Mouse (Mus musculus) T-helper 1 cell (primary cell): ENCODE results near the gene Alcam.

Source experiments
- in situ Hi-C: fragments of 300-600 bp; cut with MboI, MseI; formaldehyde crosslinking; loops from one replicate; pipeline ENCODE4 v1.15.1; 2025; ENCODE audit warnings: high pct_unique_total_duplicates

Alcam gene

DNA sequence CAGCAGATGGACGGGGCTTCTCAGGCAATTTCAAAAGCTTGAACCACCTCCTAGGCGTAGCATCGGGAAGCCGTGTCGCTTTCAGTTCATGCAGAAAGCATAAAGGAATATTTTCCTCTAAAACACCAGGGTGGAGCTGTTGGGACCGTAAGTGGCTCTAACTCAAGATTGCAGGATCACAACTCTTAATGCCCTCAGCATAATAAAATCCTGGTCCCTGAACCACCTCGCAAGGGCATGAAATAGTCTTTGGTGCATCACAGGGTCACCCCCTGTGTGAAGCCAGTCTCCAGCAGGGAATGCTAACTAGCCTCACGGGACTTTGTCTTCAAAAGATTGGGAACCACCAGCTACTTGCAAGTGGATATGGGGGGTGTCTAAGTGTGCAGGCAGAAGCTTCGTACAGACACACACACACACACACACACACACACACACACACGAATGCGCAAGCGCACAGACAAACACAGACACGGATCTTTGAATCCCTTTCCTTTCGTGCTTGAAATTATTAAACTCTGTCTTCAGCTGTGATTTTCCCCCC, at the start of gene Alcam:
Gene Alcam, minus strand, starts transcription at position 104 of the 544 bp plus-strand sequence.
- in situ Hi-C loops: loop anchor here (10.0 kb wide), 2 partner anchors 129 to 159 kb away; no protein-coding TSS in a partner anchor

DNA sequence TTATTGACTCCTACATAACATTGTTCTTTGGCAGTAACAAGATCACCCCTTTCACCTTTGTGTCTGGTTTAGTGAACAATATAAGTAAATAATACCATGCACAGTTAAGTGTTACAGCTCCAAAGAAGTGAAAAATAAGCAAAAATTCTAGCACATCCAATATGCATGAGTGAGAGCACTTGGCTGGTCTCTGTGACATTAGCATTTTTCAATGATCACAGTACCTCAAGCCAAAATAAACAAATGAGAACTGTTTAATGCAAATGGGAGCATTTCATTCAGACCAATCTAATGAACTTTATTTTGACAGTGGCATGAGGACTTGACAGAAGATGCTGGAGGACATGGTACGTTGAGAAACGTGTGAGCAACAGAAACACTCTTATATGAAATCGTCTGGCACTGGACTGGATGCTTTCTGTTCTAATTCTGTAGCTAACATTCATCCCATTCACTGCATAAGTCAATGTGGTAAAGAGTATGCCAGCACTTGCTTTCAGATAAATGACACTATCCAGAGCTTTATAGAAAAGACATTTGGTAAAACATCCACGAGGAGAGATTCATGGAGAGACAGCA, 45.0 kb upstream of the Alcam start:
- in situ Hi-C loops: no loop called here

DNA sequence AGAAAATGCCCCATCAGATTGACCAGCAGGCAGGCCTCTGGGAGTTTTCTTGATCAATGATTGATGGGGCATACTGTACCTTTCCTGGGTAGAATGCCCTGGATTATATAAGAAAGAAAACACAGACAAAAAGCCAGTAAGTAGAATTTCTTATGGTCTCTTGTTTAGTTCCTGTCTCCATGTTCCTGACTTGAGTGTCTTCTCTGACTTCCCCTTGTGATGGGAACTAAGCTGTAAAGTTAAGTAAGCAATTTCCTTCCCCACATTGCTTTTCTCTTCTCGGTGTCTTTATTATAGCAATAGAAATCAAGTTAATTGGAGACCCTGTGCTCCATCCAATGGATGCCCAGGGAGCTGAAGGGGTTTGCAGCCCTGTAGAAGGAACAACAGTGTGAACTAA, 36.7 kb upstream of the Alcam start:
- in situ Hi-C loops: no loop called here

DNA sequence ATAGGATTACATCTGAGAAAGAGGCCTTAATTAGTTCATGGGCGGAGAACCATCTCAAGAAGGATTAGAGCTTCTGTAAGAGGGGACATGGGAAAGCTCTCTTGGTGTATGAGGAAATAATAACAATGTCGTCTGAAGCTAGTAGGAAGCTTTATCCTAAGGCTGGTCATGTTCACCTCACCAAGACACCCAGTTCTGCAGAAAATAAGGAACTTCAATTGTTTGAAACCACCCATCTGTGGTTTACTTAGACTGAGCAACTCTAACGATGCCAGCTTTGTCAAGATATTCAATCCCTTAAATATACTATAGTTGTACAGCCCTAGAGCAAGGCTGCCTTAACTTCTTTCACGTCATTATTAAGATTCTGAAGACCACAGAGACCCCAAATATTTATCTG, 20.4 kb upstream of the Alcam start:
- in situ Hi-C loops: no loop called here

DNA sequence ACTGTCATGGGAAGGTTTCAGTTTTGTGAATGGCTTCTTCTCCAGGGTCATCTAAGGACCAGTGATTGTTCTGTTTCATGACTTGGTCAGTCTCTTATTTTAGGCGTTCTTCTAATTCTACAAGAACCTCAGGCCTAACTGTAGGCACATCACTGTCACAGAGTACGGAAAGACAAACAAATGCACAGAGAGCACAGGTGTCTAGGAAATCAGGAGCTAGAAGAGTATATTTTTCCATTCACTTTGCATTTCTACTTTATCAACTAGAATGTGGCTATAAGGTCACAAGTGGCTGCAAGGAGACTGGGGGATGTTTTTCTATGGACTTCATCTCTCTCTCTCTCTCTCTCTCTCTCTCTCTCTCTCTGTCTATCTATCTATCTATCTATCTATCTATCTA, 19.2 kb upstream of the Alcam start:
- in situ Hi-C loops: no loop called here

DNA sequence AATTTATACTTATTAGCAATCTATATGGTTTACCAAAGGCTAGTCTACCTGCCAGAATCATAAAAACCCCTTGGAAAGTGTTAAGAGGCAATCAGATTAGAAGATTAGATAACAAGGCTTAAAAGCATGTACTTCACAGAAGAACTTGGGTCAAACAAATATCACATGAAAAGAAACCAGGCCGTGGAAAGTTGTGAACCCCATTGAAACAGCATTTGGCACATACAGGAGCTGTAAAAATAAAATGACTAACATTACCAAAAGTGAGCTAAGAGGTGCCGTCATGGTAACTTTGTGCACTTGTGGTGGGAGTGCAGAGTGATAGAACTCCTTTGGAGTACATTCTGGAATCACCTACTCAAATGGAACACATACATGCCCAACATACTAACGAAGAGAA, 18.8 kb upstream of the Alcam start:
- in situ Hi-C loops: no loop called here

DNA sequence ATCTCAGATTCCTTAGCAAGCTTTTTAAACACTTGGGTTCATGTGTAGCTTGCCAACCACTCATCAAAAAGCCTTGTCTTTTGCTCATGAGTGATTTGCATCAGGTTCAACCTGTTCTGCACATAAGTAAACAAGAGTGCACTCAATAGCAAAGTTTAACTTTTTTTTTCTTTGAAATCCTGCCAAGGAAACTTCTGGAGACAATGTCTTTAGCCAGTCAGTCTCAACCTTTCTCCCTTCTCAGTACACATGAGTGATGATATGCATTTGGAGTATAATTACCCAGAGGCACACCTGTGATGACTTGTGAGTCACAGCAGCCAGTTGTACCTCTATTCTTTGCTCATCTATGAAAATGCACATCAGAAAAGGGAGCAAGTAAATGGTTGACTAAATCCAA, 18.2 kb upstream of the Alcam start:
- in situ Hi-C loops: no loop called here

DNA sequence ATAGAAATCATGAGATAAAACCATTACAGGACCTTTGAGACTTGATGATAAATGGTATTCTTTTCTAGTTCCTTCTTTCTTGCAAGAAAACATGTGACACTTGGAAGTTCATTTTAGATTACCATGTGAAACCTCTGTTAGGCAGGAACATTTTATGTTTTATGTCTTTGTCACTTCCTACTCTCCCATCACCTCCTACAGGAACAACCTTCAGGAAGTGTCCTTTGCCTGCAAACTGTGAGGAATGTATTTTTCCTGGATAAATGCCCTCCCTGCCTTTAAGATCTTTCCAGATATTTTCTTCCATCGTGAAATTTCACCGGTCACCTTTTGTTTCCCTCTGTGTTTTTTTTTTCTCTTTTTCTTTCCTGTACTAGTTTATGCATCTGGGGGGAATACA, 17.0 kb upstream of the Alcam start:
- in situ Hi-C loops: no loop called here

DNA sequence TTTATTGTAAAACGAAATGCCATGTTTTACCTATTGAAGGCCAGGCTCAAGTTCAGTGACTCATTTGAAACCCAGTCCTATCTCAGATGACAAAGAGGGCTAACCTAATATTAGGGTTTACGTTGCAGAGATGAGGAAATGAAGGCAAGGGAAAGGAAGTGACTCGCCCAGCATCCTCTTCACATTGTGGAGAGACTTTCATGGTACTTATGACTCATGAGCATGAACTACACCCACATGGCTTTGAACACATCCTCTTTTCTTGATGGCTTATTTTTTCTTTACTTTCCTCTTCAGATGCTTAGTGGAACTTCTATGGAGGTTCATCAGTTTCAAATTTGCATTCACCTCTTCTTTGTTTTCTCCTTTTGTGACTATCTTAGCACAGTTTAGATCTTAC, 16.4 kb upstream of the Alcam start:
- in situ Hi-C loops: no loop called here

DNA sequence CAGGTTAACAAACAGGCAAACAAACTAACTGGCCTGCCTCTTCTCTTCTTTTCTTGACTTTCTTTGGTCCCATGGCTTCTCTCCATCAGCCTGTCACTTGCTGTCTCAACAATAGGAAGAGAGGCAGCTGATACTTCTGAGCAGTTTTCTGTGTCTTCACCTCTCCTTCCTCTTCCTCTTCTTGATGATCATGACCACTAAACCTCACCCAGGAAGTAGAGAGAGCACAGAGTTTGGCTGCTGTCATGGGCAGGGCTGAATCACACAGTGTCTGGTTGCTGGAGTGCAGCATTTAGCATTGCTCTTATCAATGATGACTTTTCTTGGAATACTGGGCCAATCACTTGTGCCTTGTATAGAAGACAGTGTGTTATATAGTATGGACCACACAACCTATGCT, 14.6 kb upstream of the Alcam start:
- in situ Hi-C loops: no loop called here

DNA sequence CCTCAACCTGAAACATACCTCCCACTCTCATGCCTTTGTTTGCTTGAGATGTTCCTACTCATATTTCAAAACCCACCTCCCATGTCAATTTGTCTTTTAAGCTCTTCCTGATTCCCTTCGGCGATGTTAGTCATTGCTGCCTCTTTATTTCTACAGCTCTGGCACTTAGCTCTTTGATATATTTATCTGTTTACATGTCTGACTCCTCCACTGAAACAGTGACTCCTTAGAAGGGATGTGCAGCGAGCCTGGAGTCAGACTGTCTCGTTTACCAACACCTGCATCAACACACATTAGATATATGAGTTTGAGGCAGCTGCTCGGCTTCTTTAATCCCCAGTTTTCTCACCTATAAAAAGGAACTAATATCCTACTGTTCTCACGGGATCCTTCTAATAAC, 12.9 kb upstream of the Alcam start:
- in situ Hi-C loops: no loop called here

DNA sequence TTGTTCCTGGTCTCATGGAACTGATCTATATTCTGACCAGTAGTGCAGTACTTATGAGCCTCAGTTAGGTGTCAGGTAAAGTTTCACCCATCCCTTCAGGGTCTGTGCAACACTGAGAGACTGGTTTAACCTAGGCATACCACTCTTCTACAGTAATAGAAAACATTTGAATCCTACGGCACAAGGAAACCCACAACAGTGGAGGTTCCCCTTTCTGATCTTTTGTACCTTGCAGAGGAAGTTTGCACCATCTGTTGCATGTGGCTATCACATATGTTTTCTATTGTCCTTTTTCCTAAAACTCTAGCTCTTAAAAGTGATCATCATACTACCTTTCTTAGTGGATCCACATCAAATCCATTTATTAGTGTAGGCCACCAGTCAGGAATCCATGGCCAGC, 10.7 kb upstream of the Alcam start:
- in situ Hi-C loops: no loop called here

DNA sequence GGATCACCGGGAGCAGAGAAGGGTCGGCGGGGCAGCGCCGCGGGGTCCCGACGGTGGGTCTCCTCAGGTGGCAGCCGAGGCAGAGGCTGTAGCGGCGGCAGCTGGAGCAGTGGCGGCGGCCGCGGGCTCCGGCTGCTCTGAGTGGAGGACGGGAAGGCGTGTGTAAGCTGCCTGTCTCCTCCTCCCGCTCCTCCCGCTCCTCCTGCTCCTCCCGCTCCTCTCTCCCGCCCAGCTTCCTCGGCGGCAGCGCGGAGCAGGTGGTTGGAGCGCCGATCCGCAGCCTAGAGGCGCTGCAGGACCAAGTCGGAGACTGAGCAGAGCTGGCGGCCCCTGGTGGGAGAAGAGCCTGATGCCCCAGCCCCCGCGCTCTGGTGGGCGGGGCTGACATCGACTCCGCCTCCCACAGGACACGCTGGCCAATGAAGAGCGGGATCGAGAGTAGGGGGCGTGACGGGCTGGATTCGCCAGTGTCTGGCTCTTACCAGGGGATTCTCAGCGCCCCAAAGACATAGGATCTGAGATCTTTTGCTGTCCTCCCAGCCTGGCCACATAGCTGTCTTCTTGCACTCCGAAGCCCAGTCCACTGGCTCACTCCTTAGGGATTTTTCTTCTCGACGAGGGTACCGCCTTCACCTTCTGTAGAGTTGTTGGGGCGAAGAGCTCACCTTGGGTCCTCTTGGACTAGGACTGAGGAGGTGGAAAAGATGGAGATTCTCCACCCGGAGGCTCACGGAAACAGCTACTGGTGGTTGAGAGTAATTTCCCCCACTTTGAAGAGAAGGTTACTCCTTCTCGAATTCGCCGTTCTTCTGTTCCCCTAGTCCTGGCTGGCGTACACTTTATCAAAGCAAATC, 785 bp downstream of the Alcam start:
- in situ Hi-C loops: loop anchor here (10.0 kb wide), 2 partner anchors 128 to 158 kb away; no protein-coding TSS in a partner anchor

DNA sequence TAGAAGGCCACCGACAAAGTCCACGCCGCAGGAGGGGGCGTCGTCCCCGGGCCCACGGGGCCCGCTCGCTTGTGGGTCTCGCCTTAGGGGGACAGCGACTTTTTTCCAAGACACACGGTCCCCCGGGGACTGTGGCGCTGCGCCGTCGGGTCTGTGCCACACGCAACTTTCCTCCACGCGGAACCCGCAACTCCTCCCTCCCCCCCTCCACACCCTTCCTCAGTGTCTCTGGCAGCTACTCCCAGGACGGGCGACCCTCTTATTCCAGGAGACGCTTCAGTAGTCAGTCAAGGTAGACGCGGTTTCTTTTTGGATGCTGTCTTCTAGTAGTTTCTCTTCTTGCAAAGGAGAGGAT, 1.4 kb downstream of the Alcam start:
- in situ Hi-C loops: loop anchor here (10.0 kb wide), 2 partner anchors 128 to 158 kb away; no protein-coding TSS in a partner anchor

DNA sequence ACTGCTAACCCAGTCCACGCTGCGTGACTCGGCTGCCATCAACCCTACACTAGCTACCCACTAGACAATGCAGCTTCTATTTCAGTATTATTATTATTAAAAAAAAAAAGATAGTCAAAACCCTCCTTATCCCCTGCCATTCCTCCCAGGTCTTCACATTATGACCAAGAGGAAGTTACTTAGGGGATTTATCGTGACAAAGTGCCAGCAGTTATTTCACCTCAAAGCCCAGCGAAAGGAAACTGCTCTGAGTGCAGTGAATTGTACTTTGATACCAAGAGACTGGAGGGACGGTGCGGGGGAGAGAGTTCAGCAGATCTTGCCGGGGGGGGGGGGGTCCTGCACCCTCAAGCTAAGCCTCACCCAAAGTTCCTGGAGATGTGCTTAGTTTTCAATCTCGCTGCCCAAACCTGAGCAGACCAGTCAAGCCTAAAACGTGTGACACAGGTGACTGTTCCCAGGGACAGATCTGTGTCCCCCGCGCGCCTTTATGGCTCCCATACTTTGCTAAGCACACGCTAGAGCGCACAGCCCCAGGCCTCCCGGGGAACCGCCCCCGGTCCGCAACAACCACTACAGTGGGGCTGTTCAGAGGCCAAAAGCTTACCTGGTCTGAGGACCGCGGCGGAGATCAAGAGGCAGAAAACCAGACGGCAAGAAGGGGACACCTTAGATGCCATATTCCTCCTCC, 1.9 kb downstream of the Alcam start:
- in situ Hi-C loops: loop anchor here (10.0 kb wide), 2 partner anchors 127 to 157 kb away; no protein-coding TSS in a partner anchor

DNA sequence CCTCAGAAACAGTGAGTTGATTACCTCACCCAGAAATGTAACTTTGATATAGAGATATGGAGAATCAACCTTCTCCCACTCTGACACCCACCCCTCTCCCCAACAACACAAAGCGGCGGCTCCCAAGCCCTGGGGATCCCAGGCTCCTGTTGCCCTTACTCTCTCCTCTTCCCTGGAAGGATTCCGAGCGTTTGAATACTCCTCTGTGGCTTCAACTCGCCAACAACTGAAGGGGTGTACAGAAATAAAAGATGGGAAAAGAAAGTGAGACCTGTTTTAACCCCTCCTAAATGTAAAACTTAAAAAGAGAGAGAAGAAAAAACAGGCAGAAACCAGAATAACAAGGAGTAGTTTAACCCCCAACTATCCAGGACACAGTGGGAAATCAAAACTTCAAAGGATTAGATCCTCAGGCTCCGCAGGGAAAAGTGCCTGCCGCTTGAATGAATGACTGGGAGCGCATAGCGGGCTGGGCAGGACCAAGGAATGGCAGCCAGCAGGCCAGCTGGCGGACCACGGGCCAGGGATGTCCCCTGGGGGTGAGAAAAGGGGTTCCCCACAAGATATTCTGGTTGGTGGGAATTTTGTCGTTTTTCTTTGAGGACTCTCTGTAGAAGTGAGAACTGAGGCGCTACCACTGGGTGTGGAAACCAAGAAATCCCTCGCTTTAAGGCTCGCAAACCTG, 2.6 kb downstream of the Alcam start:
- in situ Hi-C loops: loop anchor here (10.0 kb wide), 2 partner anchors 126 to 156 kb away; no protein-coding TSS in a partner anchor

DNA sequence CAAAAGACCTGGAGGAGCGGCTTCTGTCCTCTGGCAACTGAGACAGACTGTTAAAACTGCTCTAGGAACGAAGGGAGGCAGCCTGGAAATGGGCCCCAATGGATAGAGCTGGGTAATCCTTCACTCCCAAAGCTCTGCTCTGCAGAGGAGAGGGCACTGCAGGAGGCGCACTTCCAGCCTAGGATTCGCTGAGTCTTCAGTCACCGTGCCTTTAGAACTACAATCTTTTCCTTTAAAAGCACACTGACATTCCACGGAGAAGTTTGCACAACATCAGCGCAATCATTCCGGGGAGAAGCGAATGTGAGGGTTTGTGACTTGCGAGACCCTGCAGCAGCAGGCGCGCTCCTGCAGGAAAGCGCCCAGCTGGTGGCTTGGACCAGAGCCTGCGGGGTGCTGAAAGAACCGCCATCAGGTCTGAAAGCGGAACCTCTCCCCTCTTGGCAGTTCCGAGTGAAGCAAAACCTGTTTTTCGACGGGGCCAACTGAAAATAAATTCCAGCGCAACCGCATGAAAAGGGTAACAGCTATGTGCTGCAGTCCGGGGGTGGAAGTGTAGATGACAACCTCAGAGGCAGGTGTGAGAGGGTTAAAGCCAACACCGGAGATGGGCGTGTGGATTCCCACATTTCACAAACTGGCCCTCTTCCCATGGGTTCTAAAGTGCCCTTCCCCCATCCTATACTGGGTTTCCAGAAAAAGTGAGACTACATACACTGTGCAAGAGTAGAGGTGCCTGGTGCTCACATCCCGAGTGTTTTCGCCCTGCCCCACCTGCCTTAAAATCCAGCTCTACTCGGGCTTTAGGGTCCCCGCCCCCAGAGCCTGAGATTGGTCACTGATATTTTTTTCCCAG, 3.4 kb downstream of the Alcam start:
- in situ Hi-C loops: loop anchor here (10.0 kb wide), 2 partner anchors 126 to 156 kb away; no protein-coding TSS in a partner anchor

DNA sequence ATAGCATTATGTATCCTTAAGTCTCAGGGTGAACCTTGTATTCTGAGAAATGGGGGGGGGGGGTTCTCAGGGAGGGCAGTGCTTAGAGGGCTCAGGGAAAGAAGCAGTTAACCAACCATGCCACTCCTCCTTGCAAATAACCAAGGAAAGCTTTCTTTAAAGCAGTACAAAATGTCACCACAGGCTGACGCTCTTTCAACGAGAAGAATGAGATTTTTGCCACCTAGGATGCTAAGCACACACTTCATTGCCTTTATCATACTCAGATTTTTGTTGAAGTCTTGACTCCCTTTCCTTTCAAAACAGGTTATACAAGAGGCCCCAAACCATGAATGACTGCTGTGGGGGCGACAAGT, 4.0 kb downstream of the Alcam start:
- in situ Hi-C loops: loop anchor here (10.0 kb wide), 2 partner anchors 125 to 155 kb away; no protein-coding TSS in a partner anchor

DNA sequence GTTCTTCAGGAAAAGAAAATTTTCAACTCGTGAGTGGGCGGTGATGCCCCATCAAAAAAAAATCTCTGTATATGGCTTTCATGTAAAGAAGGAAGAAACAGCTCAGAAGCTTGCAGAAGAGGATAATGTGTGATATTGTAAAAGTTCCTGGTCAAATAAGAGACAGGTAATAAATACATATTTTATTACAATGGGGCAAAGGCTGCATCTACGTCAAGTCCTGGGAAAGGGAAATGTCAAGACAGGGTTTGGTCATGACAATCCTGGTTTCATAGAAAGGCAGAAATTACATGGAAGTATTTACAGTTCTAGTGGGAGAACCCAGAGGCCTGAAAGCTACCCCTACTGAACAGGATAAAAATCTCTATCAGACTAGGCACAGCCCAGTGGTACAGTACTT, 7.9 kb downstream of the Alcam start:
- in situ Hi-C loops: no loop called here

DNA sequence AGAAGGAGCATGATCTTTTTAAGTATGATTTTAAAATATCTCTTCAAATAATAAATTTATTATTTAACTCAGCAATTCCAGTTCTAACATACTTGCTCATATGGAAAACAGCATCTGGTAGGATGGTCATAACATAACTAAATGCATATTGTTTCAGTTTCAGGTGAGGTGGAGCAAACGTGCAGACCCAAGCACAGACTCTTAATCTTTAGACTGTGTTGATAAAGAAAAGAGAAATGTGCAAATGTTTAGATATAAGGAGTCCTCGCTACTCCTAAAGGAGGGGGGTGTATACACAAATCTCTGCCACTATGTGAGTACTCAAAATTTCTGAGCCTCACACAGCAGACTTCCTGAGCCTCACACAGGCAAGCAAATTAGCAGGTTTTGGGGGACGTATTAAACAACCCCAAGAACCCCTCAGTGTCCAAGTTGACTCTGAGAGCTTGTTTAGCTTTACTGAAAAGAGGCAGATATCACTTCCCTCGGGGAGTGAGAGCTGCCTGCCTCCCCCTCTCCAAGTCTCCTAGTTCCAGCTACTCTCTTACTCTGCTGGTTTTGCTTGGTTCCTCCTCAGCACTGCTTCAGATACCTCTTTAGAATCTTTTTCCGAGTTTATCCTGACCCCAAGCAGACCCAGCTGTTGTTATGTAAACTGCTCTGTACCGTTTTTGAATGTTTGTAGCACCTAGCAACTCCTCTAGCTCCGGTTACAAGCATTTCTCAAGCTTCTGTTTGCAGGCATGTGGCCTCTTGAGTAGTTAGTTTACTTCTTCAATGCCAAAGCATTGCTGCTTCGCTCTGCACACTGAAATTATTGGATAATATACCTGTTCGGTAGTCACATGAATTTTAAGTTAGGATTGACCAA, 10.0 kb downstream of the Alcam start:
- in situ Hi-C loops: no loop called here
